Mouse (Mus musculus) 3134 (cell line): ENCODE results near the gene Sec24d.

ENCODE experiments used
- DNase-seq: peaks from one replicate; pipeline ENCODE4 v3.0.0-alpha.2; 2011; ENCODE audit warnings: low spot score; ENCODE audit not compliant: insufficient read length; ENCODE audit errors: extremely low read depth

Sec24d gene

DNA sequence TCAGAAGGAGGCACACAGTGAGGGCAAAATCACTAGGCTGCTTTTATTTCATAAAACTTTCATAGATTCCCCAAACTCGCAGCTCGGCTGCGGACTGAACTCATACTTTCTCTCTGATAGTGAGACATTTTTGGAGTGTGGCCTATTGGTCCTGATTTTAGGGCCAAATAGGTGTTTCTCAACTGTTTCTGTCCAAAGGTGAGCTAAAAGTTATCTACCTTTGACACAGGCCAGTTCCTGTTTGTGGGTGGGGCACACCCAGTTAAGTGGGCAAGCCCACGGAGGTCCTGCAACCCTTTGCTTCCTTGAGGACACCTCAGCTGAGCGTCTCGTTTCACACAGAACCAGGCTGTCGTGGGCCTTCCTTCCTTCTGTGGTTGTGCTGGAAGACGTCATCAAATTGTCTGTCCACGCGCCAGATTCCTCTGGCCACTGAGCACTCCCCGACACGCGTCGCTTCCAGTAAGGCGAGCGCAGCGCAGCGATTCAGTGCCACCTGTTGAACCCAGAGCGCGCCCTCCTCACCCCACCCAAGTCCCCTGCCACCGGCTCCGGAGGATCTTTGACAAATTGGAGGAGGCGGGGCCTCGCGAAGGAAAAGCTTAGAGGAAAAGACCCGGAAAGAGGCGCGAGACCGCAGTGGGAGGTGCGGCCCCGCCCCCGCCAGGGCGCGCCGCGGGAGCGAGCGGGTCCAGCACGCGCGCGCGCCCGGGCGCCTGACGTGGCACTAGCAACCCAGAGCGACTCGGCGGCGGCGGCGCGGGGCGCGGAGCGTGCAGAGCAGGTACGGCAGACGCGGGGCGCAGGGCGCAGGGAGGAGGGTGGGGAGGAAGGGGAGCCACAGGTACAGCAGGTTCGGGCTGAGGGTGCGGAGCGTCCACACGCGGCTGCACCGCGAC lies at the start of gene Sec24d:
Gene Sec24d (plus strand): TSS at position 703 of the 899 bp plus-strand sequence.
- DNase-seq = peak; percentile 94

DNA sequence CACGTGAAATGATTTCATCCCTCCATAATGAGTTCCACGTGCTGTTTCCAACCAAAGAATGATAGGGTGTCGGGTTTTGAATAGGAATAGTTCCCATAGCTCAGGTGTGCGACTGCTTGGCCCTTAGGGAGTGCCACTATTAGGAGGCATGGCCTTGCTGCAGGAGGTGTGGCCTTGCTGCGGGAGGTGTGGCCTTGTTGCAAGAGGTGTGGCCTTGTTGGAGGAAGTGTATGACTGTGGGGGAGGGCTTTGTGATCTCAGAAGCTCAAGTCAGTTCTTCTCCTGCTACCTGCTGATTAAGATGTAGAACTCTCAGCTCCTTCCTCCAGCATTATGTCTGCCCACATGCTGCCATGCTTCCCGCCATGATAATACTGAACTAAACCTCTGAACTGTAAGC lies 48.6 kb upstream of the Sec24d start:
- no peak for DNase-seq

DNA sequence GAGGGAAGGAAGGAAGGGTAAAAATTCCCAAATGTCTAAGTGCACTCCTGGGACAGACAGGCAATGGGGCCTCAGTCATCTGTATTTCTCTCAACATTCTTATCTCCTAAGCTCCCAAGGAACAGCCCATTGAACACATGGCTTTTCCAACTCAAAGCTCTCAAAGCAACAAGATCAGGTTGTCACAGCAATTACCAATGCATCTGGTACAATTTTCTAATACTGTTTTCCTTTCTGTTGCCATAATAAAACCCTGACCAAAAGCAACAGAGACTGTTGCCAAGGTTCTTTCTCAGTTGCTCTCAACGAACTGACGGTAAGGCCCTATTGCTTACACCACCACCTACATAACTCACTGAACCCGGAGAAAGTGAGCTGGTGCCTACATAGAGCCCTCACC lies 40.0 kb upstream of the Sec24d start:
- DNase-seq = no peak

- DNase-seq = no peak
Measured at GRCm38 (mm10) chr3:123231639-123232038, 35.6 kb upstream of the Sec24d start.

- peak; percentile 12 for DNase-seq
Measured at GRCm38 (mm10) chr3:123234191-123234836, 32.9 kb upstream of the Sec24d start.

GRCm38 (mm10) chr3:123235495-123235894 lies 31.8 kb upstream of the Sec24d start:
- DNase-seq = no peak

DNA sequence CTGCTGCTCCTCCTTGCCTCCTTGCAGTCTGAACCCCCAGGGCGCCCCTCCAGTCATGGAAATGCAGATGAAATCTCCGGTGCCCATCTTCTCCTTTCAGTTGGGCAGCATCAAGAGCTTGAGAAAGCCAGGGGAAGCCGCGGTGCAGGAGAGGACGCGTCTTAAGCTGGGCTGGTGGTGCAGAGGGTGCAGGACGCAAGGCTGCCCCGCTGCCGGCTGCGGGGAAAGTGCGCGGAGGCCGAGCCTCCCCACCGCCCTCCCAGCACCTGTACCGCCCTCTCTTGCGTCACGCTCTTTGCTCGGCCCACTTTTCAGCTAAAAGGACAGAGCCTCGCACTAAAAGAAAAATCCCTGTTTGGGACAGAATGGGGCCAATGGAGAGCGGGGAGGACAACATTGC lies 31.3 kb upstream of the Sec24d start, which contains the start of gene Synpo2:
Gene Synpo2 (minus strand): TSS at position 229 of the 400 bp plus-strand sequence.
- DNase-seq = no peak

GRCm38 (mm10) chr3:123237039-123237438 lies 30.2 kb upstream of the Sec24d start:
- DNase-seq = no peak

DNA sequence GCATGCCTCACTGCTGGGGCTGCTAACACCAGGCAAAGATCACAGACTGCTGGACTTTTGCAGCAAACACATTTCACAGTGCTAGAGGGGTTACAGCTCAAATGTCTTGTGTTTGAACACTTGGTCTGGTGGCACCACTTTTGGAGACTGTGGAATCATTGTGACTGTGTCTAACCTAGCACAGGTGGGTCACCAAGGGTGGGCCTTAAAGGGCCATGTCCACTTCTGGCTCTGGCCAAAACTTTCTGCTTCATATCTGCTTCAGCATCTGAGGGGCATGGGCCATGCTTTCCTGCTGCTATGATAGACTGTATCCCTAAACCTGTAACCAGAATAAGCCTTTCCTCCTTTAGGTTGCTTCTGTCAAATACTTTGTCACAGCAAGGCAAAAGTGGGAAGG lies 29.8 kb upstream of the Sec24d start:
- DNase-seq = no peak

GRCm38 (mm10) chr3:123244376-123244775 lies 22.9 kb upstream of the Sec24d start:
- no peak for DNase-seq

- DNase-seq = no peak
Measured at GRCm38 (mm10) chr3:123245646-123246045, 21.6 kb upstream of the Sec24d start.

DNA sequence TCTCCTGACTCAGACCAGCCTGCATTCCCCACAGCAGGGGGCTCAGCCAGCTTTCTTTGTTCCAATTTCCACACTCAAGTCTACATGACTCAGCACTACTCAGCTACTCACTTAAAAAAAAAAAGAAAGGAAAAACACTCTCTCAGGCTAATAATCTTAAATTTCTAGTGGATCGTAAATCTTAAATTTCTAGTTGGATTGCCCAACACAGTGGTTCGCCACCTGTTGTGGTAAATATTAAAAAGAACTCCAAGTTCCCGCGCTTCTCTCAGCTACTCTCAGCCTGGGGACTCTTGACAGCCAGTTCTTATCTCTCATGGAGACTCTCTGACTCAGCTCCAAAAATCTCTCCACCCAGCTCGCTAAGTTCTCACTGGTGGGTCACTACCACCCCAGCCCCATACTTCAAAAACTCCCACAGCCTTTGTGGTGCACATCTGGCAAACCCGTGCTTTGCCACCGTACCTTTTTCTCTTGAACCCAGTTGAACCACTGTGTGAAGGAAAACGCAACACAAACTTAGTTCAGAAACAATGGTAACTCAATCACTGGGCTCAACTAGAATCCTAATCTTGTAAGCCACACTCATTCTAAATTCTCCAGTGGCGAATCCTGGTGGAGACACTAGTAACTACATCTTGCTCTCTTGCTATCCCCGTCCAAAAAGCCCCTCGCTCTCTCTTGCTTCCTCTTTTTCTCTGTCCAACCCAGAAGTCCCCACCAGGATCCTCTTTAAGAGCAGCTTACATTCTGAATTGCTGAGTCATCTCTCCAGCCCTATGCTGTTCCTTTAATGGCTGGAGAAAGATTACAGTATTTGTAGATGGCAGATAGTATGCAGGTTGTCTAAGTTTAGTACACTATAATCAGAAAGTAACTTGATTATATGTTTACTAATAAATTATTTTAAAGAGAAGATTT lies 10.8 kb upstream of the Sec24d start:
- DNase-seq = peak; percentile 39

- DNase-seq = no peak
Measured at GRCm38 (mm10) chr3:123258709-123259108, 8.5 kb upstream of the Sec24d start.

GRCm38 (mm10) chr3:123264706-123265105 lies 2.5 kb upstream of the Sec24d start:
- DNase-seq = peak; percentile 43

DNA sequence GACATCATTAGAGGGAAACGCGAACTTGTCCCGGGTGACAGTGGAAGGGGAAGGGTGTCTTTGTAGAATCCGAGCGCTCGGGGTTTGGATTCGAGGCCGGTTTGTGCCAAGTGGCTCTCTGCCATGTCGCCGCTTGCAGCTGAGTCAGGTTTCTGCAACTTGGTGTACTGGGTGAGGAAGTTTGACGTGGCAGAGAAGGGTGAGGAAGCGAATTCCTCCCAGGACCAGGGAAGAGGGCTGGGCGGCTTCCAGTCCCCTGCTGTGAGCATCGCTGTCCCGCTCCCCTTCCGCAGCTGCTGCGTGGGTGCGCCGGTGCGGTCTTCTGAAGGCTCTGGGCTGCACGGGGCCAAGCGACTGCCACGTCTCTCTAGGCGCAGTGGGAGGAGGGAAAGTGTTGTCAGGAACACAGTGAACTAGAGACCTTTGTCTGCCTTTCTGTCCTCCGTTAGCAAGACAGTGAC lies 516 bp downstream of the Sec24d start:
- DNase-seq = peak; percentile 91

GRCm38 (mm10) chr3:123282866-123283615 lies 15.8 kb downstream of the Sec24d start:
- DNase-seq = no peak

DNA sequence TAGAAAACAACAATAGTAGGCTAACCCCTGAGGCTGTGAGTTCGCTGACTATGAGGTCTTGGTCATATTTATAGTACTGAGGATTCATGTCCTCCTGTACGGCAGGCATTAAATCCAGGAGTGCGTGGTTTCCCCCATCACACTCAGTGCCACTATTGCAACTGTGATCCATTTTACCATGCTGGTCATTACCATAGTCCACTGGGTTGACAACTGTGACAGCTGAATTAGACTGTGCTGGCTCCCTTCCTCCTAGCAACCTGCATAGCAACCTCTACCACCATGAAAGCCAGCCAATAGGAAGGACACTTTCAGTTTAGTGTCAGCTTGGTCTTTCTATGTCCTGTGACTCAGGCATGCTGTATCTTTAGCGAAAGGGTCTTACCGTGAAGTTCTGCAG lies 17.0 kb downstream of the Sec24d start:
- no peak for DNase-seq

DNA sequence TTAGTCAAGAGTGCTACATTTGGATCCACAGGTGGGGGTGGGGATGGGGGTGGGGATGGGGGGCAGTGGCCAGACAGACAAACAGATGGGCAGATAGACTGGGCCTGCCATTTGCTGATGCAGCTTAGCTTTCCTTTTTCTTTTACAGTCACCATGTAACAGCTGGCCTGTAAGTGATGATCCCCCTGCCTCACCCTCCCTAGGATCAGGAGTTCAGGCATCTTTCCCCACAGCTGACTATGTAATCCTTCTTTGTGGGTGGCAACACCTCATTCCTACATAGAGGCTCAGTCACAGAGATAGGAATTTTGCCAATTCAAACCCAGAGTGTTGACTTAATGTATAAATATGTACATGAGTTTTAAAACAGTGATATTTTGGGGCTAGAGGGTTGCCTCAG lies 18.4 kb downstream of the Sec24d start:
- DNase-seq = no peak

DNA sequence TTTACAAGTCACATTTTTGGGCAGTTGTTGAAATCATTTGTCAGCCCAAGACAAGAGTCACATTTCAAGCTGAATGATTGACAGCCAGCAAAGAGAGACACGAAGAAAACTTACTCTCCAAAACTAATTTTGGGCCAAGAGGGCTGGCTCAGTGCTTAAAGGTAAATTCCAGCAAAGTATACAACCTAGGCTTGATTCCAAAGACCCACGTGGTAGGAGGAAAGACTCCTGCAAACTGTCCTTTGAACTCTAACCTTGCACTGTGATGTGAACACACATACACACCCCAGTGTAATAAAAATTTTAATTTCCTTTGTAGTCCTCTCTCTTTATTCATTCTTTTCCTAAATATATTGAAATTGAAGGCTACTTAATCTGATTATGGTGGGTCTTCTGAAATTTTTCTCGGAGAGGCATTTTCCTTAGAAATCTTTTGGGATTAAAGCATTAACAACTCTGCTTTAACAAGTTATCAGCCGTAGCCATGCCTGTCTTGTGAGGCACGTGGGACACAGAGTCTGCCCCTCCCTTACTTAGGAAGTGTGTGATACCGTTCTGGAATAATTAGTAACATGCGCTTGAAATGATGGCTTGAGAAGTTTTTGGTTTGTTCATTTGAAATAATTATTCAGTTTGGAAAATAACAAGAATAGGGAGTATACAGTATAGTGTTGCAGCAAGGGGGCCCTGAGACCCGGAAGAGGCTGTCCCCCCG lies 21.8 kb downstream of the Sec24d start:
- no peak for DNase-seq
